Mouse (Mus musculus): ENCODE data around the gene Shb.

GRCm38 (mm10) chr4:45453271-45453851 lies 78.9 kb downstream of the Shb start:
- TF ChIP-seq CTCF (IDR thresholded peaks at IDR 0.05; ENCODE audit: extremely low read depth, insufficient read depth, low read length), result no peak
- TF ChIP-seq POLR2A (IDR thresholded peaks at IDR 0.05; ENCODE audit: extremely low read depth, insufficient read depth, low read length), result no peak

Measured in cortical plate, adult 2 months (tissue).